Mouse (Mus musculus): ENCODE data around the gene 4921524J17Rik. TPM values are rescaled to one million over a fixed set of nuclear protein-coding genes. Genes with fewer than 3 reads are reported as not detected.

The 4921524J17Rik gene
- polyA plus RNA-seq, 1 experiment from 2014 or later: 67.0 TPM

GRCm38 (mm10) chr8:85405961-85406360 is 26.7 kb downstream of the 4921524J17Rik start:
- H3K4me2 ChIP-seq: no peak overlapping the region; the same call in 1 of the 2 replicates
- H3K27ac ChIP-seq (ENCODE audit: low read depth, low read length): no peak overlapping the region
- H3K4me3 ChIP-seq (ENCODE audit: low read depth, low read length): no peak overlapping the region
- 64% methylated on average over 10 of the region's 10 CpGs for WGBS (ENCODE audit: insufficient replicate concordance)
- H3K4me1 ChIP-seq (ENCODE audit: control insufficient read depth, insufficient read depth, low read length): peaks cover 9% of the 10 kb centered on the region
- no peaks in the 10 kb centered on the region for H3K9me3 ChIP-seq (replicated peaks; ENCODE audit: control insufficient read depth, low read length)
- H3K9ac ChIP-seq (ENCODE audit: low read depth, low read length): no peak overlapping the region
- no peak for ATAC-seq (replicated peaks; ENCODE audit: insufficient number of reproducible peaks, low FRiP score, low TSS enrichment)
- H3K27me3 ChIP-seq (ENCODE audit: control insufficient read depth, insufficient read depth, low read length): no peaks in the 10 kb centered on the region
- no peaks in the 10 kb centered on the region for H3K36me3 ChIP-seq (ENCODE audit: control insufficient read depth, insufficient read depth, low read length)

GRCm38 (mm10) chr8:85405418-85405817 is 27.2 kb downstream of the 4921524J17Rik start:
- Histone ChIP-seq H3K9ac (ENCODE audit: low read depth, low read length) (no peak overlapping the region), H3K27me3 (ENCODE audit: control insufficient read depth, insufficient read depth, low read length) (no peaks in the 10 kb centered on the region), H3K4me3 (ENCODE audit: low read depth, low read length) (no peak overlapping the region), H3K9me3 (replicated peaks; ENCODE audit: control insufficient read depth, low read length) (no peaks in the 10 kb centered on the region), H3K27ac (ENCODE audit: low read depth, low read length) (no peak overlapping the region), H3K36me3 (ENCODE audit: control insufficient read depth, insufficient read depth, low read length) (no peaks in the 10 kb centered on the region), H3K4me1 (ENCODE audit: control insufficient read depth, insufficient read depth, low read length) (peaks cover 9% of the 10 kb centered on the region), H3K4me2 (no peak overlapping the region)
- 0 out of 2 replicates have a peak, but pooled peaks have one; percentile 63 for ATAC-seq (replicated peaks; ENCODE audit: insufficient number of reproducible peaks, low FRiP score, low TSS enrichment)
- WGBS (ENCODE audit: insufficient replicate concordance): 27% methylated on average over 3 of the region's 3 CpGs

DNA sequence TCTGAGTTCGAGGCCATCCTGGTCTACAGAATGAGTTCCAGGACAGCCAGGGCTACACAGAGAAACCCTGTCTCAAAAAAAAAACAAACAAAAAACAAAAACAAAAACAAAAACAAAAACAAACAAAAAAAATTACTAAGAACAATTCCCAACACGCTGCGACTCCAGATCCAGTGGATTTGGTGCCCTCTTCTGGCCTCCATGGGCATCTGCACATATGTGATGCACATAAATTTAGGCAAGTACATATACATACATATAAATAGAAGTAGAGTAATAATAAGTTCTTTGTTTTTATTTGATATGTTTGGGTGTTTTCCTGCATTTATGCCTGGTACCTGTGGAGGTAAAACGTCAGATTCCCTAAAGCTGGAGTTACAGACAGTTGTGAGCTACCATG is 34.1 kb downstream of the 4921524J17Rik start:
- Histone ChIP-seq H3K4me1 (ENCODE audit: control insufficient read depth, insufficient read depth, low read length) (peaks cover 20% of the 10 kb centered on the region), H3K4me2 (no peak overlapping the region), H3K9ac (ENCODE audit: low read depth, low read length) (no peak overlapping the region), H3K36me3 (ENCODE audit: control insufficient read depth, insufficient read depth, low read length) (no peaks in the 10 kb centered on the region), H3K9me3 (replicated peaks; ENCODE audit: control insufficient read depth, low read length) (no peaks in the 10 kb centered on the region), H3K4me3 (ENCODE audit: low read depth, low read length) (no peak overlapping the region), H3K27me3 (ENCODE audit: control insufficient read depth, insufficient read depth, low read length) (no peaks in the 10 kb centered on the region), H3K27ac (ENCODE audit: low read depth, low read length) (no peak overlapping the region)
- ATAC-seq (replicated peaks; ENCODE audit: insufficient number of reproducible peaks, low FRiP score, low TSS enrichment): no peak
- WGBS (ENCODE audit: insufficient replicate concordance): 74% methylated on average over 4 of the region's 4 CpGs

DNA sequence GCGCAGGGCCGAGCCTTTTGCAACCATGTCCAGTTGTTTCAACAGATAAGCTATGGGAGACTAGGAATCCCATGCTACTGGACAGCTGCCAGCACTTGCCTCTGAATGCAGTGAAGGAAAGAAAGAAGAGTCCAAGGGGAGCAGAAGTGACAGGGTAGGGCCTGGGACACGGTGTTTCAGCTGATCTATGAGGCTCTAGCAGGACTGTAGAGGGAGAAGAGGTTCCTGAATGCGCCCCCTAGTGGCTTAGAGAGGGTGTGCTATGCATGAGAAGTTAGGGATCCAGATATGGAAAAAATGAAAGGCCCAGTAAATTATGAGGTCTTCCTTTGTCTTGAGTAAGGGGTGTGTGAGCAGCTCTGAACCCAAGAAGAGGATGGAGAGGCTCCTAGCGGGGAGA is 35.1 kb downstream of the 4921524J17Rik start:
- no peak overlapping the region for H3K27ac ChIP-seq (ENCODE audit: low read depth, low read length)
- H3K4me2 ChIP-seq: no peak overlapping the region
- no peaks in the 10 kb centered on the region for H3K9me3 ChIP-seq (replicated peaks; ENCODE audit: control insufficient read depth, low read length)
- H3K4me1 ChIP-seq (ENCODE audit: control insufficient read depth, insufficient read depth, low read length): peaks cover 20% of the 10 kb centered on the region
- ATAC-seq (replicated peaks; ENCODE audit: insufficient number of reproducible peaks, low FRiP score, low TSS enrichment): no peak
- H3K36me3 ChIP-seq (ENCODE audit: control insufficient read depth, insufficient read depth, low read length): no peaks in the 10 kb centered on the region
- no peak overlapping the region for H3K9ac ChIP-seq (ENCODE audit: low read depth, low read length)
- no peak overlapping the region for H3K4me3 ChIP-seq (ENCODE audit: low read depth, low read length)
- 34% methylated on average over 5 of the region's 5 CpGs for WGBS (ENCODE audit: insufficient replicate concordance)
- H3K27me3 ChIP-seq (ENCODE audit: control insufficient read depth, insufficient read depth, low read length): no peaks in the 10 kb centered on the region

GRCm38 (mm10) chr8:85396432-85397079 is 36.1 kb downstream of the 4921524J17Rik start:
- WGBS (ENCODE audit: insufficient replicate concordance): 62% methylated on average over 5 of the region's 5 CpGs

GRCm38 (mm10) chr8:85395681-85396431 is 36.8 kb downstream of the 4921524J17Rik start:
- Histone ChIP-seq H3K27ac (ENCODE audit: low read depth, low read length) (no peak overlapping the region), H3K36me3 (ENCODE audit: control insufficient read depth, insufficient read depth, low read length) (no peaks in the 10 kb centered on the region), H3K9me3 (replicated peaks; ENCODE audit: control insufficient read depth, low read length) (no peaks in the 10 kb centered on the region), H3K4me2 (0 out of 2 replicates have a peak overlapping the region, but pooled peaks have one; percentile 3), H3K4me1 (ENCODE audit: control insufficient read depth, insufficient read depth, low read length) (peaks cover 20% of the 10 kb centered on the region), H3K27me3 (ENCODE audit: control insufficient read depth, insufficient read depth, low read length) (no peaks in the 10 kb centered on the region), H3K9ac (ENCODE audit: low read depth, low read length) (no peak overlapping the region), H3K4me3 (ENCODE audit: low read depth, low read length) (no peak overlapping the region)
- WGBS (ENCODE audit: insufficient replicate concordance): 36% methylated on average over 8 of the region's 8 CpGs
- ATAC-seq (replicated peaks; ENCODE audit: insufficient number of reproducible peaks, low FRiP score, low TSS enrichment): no peak

More at GRCm38 (mm10) chr8:85396432-85397079, 36.1 kb downstream of the 4921524J17Rik start:
- H3K36me3 ChIP-seq (ENCODE audit: control insufficient read depth, insufficient read depth, low read length): no peaks in the 10 kb centered on the region
- H3K9ac ChIP-seq (ENCODE audit: low read depth, low read length): no peak overlapping the region
- H3K4me3 ChIP-seq (ENCODE audit: low read depth, low read length): no peak overlapping the region
- 0 out of 2 replicates have a peak overlapping the region, but pooled peaks have one; percentile 3 for H3K4me2 ChIP-seq
- no peaks in the 10 kb centered on the region for H3K27me3 ChIP-seq (ENCODE audit: control insufficient read depth, insufficient read depth, low read length)
- H3K27ac ChIP-seq (ENCODE audit: low read depth, low read length): no peak overlapping the region
- no peaks in the 10 kb centered on the region for H3K9me3 ChIP-seq (replicated peaks; ENCODE audit: control insufficient read depth, low read length)
- no peak for ATAC-seq (replicated peaks; ENCODE audit: insufficient number of reproducible peaks, low FRiP score, low TSS enrichment)
- peaks cover 20% of the 10 kb centered on the region for H3K4me1 ChIP-seq (ENCODE audit: control insufficient read depth, insufficient read depth, low read length)

GRCm38 (mm10) chr8:85395017-85395416 is 37.6 kb downstream of the 4921524J17Rik start:
- H3K4me3 ChIP-seq (ENCODE audit: low read depth, low read length): no peak overlapping the region
- no peaks in the 10 kb centered on the region for H3K9me3 ChIP-seq (replicated peaks; ENCODE audit: control insufficient read depth, low read length)
- WGBS (ENCODE audit: insufficient replicate concordance): 38% methylated on average over 3 of the region's 3 CpGs
- H3K27ac ChIP-seq (ENCODE audit: low read depth, low read length): no peak overlapping the region
- H3K4me1 ChIP-seq (ENCODE audit: control insufficient read depth, insufficient read depth, low read length): peaks cover 20% of the 10 kb centered on the region
- no peak overlapping the region for H3K4me2 ChIP-seq
- no peaks in the 10 kb centered on the region for H3K36me3 ChIP-seq (ENCODE audit: control insufficient read depth, insufficient read depth, low read length)
- no peaks in the 10 kb centered on the region for H3K27me3 ChIP-seq (ENCODE audit: control insufficient read depth, insufficient read depth, low read length)
- H3K9ac ChIP-seq (ENCODE audit: low read depth, low read length): no peak overlapping the region
- no peak for ATAC-seq (replicated peaks; ENCODE audit: insufficient number of reproducible peaks, low FRiP score, low TSS enrichment)

- WGBS (ENCODE audit: insufficient replicate concordance): 89% methylated on average over 6 of the region's 6 CpGs
- no peak overlapping the region for H3K4me3 ChIP-seq (ENCODE audit: low read depth, low read length)
- no peaks in the 10 kb centered on the region for H3K9me3 ChIP-seq (replicated peaks; ENCODE audit: control insufficient read depth, low read length)
- H3K27ac ChIP-seq (ENCODE audit: low read depth, low read length): no peak overlapping the region
- no peak for ATAC-seq (replicated peaks; ENCODE audit: insufficient number of reproducible peaks, low FRiP score, low TSS enrichment)
- no peak overlapping the region for H3K9ac ChIP-seq (ENCODE audit: low read depth, low read length)
- H3K4me2 ChIP-seq: no peak overlapping the region
- peaks cover 20% of the 10 kb centered on the region for H3K4me1 ChIP-seq (ENCODE audit: control insufficient read depth, insufficient read depth, low read length)
- H3K36me3 ChIP-seq (ENCODE audit: control insufficient read depth, insufficient read depth, low read length): no peaks in the 10 kb centered on the region
- H3K27me3 ChIP-seq (ENCODE audit: control insufficient read depth, insufficient read depth, low read length): no peaks in the 10 kb centered on the region
These were observed 39.4 kb downstream of the 4921524J17Rik start for GRCm38 (mm10) chr8:85393199-85393598.
